Mouse (Mus musculus): ENCODE measurements at regions not wholly inside any gene's neighbourhood (a gene's known extent, or its start where the extent isn't known, plus 50 kb on each side); places are given as distances from the start of the nearest gene placed in this dataset.

DNA sequence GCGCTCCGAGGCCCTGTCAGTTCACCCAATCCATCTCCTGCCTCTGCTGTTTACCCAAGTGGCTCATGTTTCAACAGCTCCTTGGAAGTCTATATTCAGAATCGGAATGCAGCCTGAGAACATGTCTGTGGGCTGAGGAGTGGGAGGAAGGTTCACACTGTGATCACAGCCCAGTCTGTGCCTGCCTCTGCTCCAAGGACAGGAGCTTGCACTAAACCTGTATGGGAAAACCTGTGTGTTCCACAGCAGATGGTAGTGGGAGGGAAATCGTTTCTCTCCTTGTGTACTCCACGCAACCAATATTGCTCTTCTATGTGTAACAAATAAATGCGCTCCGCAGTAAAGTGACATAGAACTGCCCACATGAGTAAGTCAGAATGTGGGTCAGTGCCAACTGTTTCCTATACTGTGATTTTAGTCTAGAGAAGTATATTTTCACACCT is 514.0 kb upstream of the Epha7 start:
- no peak overlapping the region for H3K27ac ChIP-seq (ENCODE audit: low read depth, low read length)
- whole genome bisulfite sequencing: 53% methylated on average over 7 of the region's 7 CpGs
- H3K27me3 ChIP-seq (ENCODE audit: control insufficient read depth, insufficient read depth, low read length): no peaks in the 10 kb centered on the region
- H3K4me3 ChIP-seq (ENCODE audit: low read depth, low read length): no peak overlapping the region
- DNase-seq (ENCODE audit: low spot score) (peak; percentile 23), ATAC-seq (ENCODE audit: insufficient read depth, low FRiP score, low TSS enrichment) (no peak)
- no peak overlapping the region for H3K4me2 ChIP-seq (ENCODE audit: low read depth)
- no peak overlapping the region for H3K9ac ChIP-seq (ENCODE audit: low read length)
- H3K4me1 ChIP-seq (ENCODE audit: control insufficient read depth, insufficient read depth, low read length): no peaks in the 10 kb centered on the region
- no peaks in the 10 kb centered on the region for H3K36me3 ChIP-seq (ENCODE audit: control insufficient read depth, insufficient read depth, low read length)
- H3K9me3 ChIP-seq (ENCODE audit: control insufficient read depth, low read length): no peaks in the 10 kb centered on the region

DNA sequence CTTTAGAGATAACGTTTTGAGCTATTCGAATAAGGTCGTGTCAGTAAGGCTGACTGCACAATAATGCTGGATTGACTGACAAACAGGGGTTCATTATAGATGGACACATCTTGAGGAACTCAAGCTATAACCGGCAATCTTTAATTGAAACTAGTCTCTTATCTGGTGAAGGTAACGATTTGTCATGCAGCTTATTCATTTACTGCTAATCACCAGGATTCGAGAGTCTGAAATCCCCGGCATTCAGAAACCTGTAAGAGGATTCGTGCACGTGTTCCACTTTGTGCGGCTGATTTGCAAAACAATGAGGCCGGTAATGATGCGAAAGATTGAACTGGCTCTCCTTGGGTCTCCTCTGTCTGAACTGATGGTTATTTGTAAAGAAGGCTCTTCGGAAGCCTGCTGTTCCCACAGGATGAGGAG is 512.9 kb upstream of the Epha7 start:
- WGBS: 41% methylated on average over 13 of the region's 13 CpGs
- H3K4me1 ChIP-seq (ENCODE audit: control insufficient read depth, insufficient read depth, low read length): no peaks in the 10 kb centered on the region
- DNase-seq (ENCODE audit: low spot score): peak; percentile 32
- ATAC-seq (ENCODE audit: insufficient read depth, low FRiP score, low TSS enrichment): peak; percentile 38; the same call in 1 of the 2 replicates
- H3K27ac ChIP-seq (ENCODE audit: low read depth, low read length): no peak overlapping the region
- no peak overlapping the region for H3K4me2 ChIP-seq (ENCODE audit: low read depth)
- H3K9me3 ChIP-seq (ENCODE audit: control insufficient read depth, low read length): no peaks in the 10 kb centered on the region
- H3K4me3 ChIP-seq (ENCODE audit: low read depth, low read length): no peak overlapping the region
- no peaks in the 10 kb centered on the region for H3K36me3 ChIP-seq (ENCODE audit: control insufficient read depth, insufficient read depth, low read length)
- H3K9ac ChIP-seq (ENCODE audit: low read length): no peak overlapping the region
- H3K27me3 ChIP-seq (ENCODE audit: control insufficient read depth, insufficient read depth, low read length): no peaks in the 10 kb centered on the region

DNA sequence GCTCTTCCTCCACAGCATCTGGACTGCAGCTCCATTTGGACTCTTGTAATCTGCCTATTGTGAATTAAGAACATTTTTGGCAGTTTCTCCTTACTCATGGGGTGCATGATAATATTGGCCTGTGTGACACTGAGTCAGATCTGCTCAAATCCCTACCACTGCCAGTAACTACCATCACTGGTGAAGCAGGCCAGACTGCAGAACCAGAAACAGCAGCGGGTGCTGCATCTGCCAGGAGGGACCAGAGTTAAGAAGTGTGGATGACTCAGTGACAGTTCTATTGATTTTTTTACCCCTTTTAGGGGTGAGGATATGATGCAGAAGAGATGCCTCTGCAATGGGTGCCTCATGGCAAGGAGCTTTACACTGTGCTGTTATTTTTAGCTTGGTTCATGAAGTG is 511.2 kb upstream of the Epha7 start:
- H3K27ac ChIP-seq (ENCODE audit: low read depth, low read length): no peak overlapping the region
- DNase-seq (ENCODE audit: low spot score) (no peak), ATAC-seq (ENCODE audit: insufficient read depth, low FRiP score, low TSS enrichment) (no peak)
- H3K36me3 ChIP-seq (ENCODE audit: control insufficient read depth, insufficient read depth, low read length): no peaks in the 10 kb centered on the region
- H3K9ac ChIP-seq (ENCODE audit: low read length): no peak overlapping the region
- no peaks in the 10 kb centered on the region for H3K27me3 ChIP-seq (ENCODE audit: control insufficient read depth, insufficient read depth, low read length)
- no peak overlapping the region for H3K4me3 ChIP-seq (ENCODE audit: low read depth, low read length)
- no peaks in the 10 kb centered on the region for H3K9me3 ChIP-seq (ENCODE audit: control insufficient read depth, low read length)
- no peak overlapping the region for H3K4me2 ChIP-seq (ENCODE audit: low read depth)
- no peaks in the 10 kb centered on the region for H3K4me1 ChIP-seq (ENCODE audit: control insufficient read depth, insufficient read depth, low read length)
- WGBS: 72% methylated on average over 1 of the region's 1 CpGs

DNA sequence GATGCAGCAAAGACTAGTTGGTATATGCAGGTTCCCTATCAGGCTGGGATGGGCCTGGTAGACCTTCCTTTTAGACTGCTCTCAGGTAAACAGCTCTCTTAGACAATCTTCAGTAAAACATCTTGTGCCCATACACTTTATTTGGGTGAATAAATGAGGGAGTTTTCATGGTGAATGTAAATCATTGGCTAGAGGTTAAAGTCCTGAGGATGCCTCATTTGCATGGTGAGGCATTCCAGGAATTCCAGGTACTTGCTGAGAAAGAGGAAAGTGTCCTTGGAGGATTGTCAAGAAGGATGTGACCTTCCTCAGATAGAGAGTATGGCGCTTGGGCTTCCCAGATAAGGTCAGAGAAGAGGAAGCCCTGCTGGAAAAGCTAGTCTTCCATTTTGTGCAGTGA is 481.9 kb upstream of the Epha7 start:
- no peaks in the 10 kb centered on the region for H3K36me3 ChIP-seq (ENCODE audit: control insufficient read depth, insufficient read depth, low read length)
- no peaks in the 10 kb centered on the region for H3K4me1 ChIP-seq (ENCODE audit: control insufficient read depth, insufficient read depth, low read length)
- H3K4me3 ChIP-seq (ENCODE audit: low read depth, low read length): no peak overlapping the region
- H3K9ac ChIP-seq (ENCODE audit: low read length): no peak overlapping the region
- DNase-seq (ENCODE audit: low spot score): no peak
- no peak overlapping the region for H3K4me2 ChIP-seq (ENCODE audit: low read depth)
- no peaks in the 10 kb centered on the region for H3K9me3 ChIP-seq (ENCODE audit: control insufficient read depth, low read length)
- no peak for ATAC-seq (ENCODE audit: insufficient read depth, low FRiP score, low TSS enrichment)
- H3K27me3 ChIP-seq (ENCODE audit: control insufficient read depth, insufficient read depth, low read length): no peaks in the 10 kb centered on the region
- H3K27ac ChIP-seq (ENCODE audit: low read depth, low read length): no peak overlapping the region
- WGBS: 92% methylated on average over 1 of the region's 1 CpGs

DNA sequence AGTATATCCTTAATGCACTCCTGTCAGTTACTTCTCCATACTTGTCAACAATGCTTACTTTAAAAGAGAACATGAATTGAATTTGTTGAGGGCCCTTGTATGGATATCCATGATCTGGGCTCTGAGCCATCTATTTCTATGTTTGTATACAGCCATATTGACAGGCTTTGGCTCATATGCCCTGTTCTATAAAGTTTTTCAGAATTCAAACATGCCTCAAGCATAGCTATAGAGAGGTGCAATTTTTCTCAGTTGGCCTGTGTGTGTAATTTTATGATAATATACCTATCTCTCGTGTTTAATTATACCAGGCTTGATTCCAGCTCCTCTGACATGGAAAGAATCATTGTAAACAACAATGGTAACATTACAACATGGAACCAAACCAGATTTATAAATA is 448.4 kb upstream of the Epha7 start:
- no peak for DNase-seq (ENCODE audit: low spot score)

DNA sequence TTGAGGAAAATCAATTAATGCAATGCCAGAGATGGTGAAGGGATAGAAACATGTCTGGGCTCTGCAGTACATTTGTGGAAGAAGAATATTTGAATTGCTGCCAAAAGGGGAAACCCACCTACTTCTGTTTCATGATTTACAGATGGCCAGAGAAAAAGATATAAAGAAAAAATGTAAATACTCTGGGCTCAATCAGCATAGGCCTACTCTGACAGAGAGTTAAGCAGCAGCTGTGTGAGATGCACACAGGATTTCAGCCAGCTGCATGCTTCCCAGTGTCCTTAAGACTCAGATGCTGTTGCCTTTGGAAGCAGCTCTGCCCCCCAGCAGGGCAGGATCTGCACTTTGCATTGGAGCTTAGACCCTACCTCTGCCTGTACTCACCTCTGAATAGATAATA is 435.8 kb upstream of the Epha7 start:
- H3K4me1 ChIP-seq (ENCODE audit: control insufficient read depth, insufficient read depth, low read length): no peaks in the 10 kb centered on the region
- H3K4me3 ChIP-seq (ENCODE audit: low read depth, low read length): no peak overlapping the region
- H3K4me2 ChIP-seq (ENCODE audit: low read depth): no peak overlapping the region
- H3K9me3 ChIP-seq (ENCODE audit: control insufficient read depth, low read length): no peaks in the 10 kb centered on the region
- ATAC-seq (ENCODE audit: insufficient read depth, low FRiP score, low TSS enrichment): no peak
- H3K27ac ChIP-seq (ENCODE audit: low read depth, low read length): no peak overlapping the region
- no peaks in the 10 kb centered on the region for H3K27me3 ChIP-seq (ENCODE audit: control insufficient read depth, insufficient read depth, low read length)
- DNase-seq (ENCODE audit: low spot score): no peak
- H3K9ac ChIP-seq (ENCODE audit: low read length): no peak overlapping the region
- H3K36me3 ChIP-seq (ENCODE audit: control insufficient read depth, insufficient read depth, low read length): no peaks in the 10 kb centered on the region

More for the DNA sequence above, 448.4 kb upstream of the Epha7 start:
- no peaks in the 10 kb centered on the region for H3K27me3 ChIP-seq (ENCODE audit: control insufficient read depth, insufficient read depth, low read length)
- no peaks in the 10 kb centered on the region for H3K9me3 ChIP-seq (ENCODE audit: control insufficient read depth, low read length)
- ATAC-seq (ENCODE audit: insufficient read depth, low FRiP score, low TSS enrichment): no peak
- H3K36me3 ChIP-seq (ENCODE audit: control insufficient read depth, insufficient read depth, low read length): no peaks in the 10 kb centered on the region
- H3K9ac ChIP-seq (ENCODE audit: low read length): no peak overlapping the region
- WGBS: 74% methylated on average over 1 of the region's 1 CpGs
- no peak overlapping the region for H3K27ac ChIP-seq (ENCODE audit: low read depth, low read length)
- H3K4me1 ChIP-seq (ENCODE audit: control insufficient read depth, insufficient read depth, low read length): no peaks in the 10 kb centered on the region
- H3K4me3 ChIP-seq (ENCODE audit: low read depth, low read length): no peak overlapping the region
- H3K4me2 ChIP-seq (ENCODE audit: low read depth): no peak overlapping the region

DNA sequence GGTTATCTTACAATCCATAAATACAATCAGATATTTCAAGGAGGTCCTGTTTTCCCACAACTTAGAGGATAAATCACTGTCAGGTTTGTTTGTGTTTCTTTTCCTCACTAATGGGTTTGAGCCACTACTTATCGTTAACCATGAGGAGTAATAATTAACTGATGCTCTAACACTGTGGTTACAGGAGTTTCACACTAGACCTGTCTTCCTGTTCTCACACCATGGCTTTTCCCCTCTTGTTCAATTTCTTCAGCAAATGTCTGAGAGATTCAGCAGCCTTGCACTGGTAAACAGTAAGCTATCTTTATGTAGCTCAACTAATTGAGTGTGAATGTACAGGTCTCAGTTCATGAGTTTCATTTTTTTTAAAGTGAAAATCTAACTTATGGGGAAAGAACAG is 434.3 kb upstream of the Epha7 start:
- no peak overlapping the region for H3K9ac ChIP-seq (ENCODE audit: low read length)
- WGBS: 55% methylated on average over 1 of the region's 1 CpGs
- H3K4me2 ChIP-seq (ENCODE audit: low read depth): no peak overlapping the region
- H3K4me1 ChIP-seq (ENCODE audit: control insufficient read depth, insufficient read depth, low read length): no peaks in the 10 kb centered on the region
- H3K27ac ChIP-seq (ENCODE audit: low read depth, low read length): no peak overlapping the region
- no peaks in the 10 kb centered on the region for H3K36me3 ChIP-seq (ENCODE audit: control insufficient read depth, insufficient read depth, low read length)
- ATAC-seq (ENCODE audit: insufficient read depth, low FRiP score, low TSS enrichment) (no peak), DNase-seq (ENCODE audit: low spot score) (no peak)
- no peak overlapping the region for H3K4me3 ChIP-seq (ENCODE audit: low read depth, low read length)
- H3K27me3 ChIP-seq (ENCODE audit: control insufficient read depth, insufficient read depth, low read length): no peaks in the 10 kb centered on the region
- no peaks in the 10 kb centered on the region for H3K9me3 ChIP-seq (ENCODE audit: control insufficient read depth, low read length)

DNA sequence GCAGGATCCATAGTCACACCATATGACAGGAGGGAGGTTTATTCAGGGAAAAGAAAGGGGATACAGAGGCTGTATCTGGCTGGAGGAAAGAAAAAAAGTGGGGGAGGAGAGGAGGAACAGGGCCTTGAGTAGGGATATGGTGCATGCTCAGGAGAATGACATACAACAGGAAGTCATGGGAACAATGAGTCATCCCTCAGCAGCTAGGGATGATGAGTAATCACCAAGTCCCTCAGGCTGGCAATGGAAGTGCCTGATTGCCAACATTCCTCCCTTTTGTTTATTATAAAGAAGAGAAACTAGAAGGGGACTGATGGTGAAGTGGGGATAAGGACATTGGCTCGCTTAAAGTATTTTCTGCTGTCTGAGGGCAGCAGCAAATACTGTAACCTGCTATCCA is 388.6 kb upstream of the Epha7 start:
- Histone ChIP-seq H3K9ac (ENCODE audit: low read length) (no peak overlapping the region), H3K9me3 (ENCODE audit: control insufficient read depth, low read length) (no peaks in the 10 kb centered on the region), H3K27ac (ENCODE audit: low read depth, low read length) (no peak overlapping the region), H3K4me3 (ENCODE audit: low read depth, low read length) (no peak overlapping the region), H3K4me2 (ENCODE audit: low read depth) (no peak overlapping the region), H3K27me3 (ENCODE audit: control insufficient read depth, insufficient read depth, low read length) (no peaks in the 10 kb centered on the region), H3K4me1 (ENCODE audit: control insufficient read depth, insufficient read depth, low read length) (no peaks in the 10 kb centered on the region), H3K36me3 (ENCODE audit: control insufficient read depth, insufficient read depth, low read length) (no peaks in the 10 kb centered on the region)
- no peak for ATAC-seq (ENCODE audit: insufficient read depth, low FRiP score, low TSS enrichment)
- 85% methylated on average over 1 of the region's 1 CpGs for WGBS
- no peak for DNase-seq (ENCODE audit: low spot score)

DNA sequence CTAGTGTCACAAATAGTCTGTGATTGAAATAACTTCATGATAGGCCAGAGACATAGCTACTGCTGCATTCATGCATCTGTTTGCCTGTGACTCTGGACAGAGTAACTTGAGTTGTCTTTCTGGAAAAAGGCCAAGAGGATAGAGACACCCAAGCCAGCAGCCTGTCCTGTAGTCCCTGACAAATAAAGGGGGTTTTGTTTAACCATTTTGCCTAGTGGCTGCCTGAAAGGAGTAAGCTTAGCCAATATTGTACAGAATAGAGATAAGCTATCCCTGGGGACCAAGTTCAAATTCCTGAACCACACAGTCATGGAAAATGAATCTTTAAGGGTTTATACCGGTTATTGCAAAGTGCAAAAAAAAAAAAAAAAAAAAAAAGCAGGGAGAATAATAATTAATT is 372.8 kb upstream of the Epha7 start:
- H3K9me3 ChIP-seq (ENCODE audit: control insufficient read depth, low read length): no peaks in the 10 kb centered on the region
- no peak overlapping the region for H3K27ac ChIP-seq (ENCODE audit: low read depth, low read length)
- no peak overlapping the region for H3K4me2 ChIP-seq (ENCODE audit: low read depth)
- H3K4me3 ChIP-seq (ENCODE audit: low read depth, low read length): no peak overlapping the region
- no peaks in the 10 kb centered on the region for H3K36me3 ChIP-seq (ENCODE audit: control insufficient read depth, insufficient read depth, low read length)
- H3K4me1 ChIP-seq (ENCODE audit: control insufficient read depth, insufficient read depth, low read length): no peaks in the 10 kb centered on the region
- WGBS: 85% methylated on average over 1 of the region's 1 CpGs
- no peaks in the 10 kb centered on the region for H3K27me3 ChIP-seq (ENCODE audit: control insufficient read depth, insufficient read depth, low read length)
- ATAC-seq (ENCODE audit: insufficient read depth, low FRiP score, low TSS enrichment) (no peak), DNase-seq (ENCODE audit: low spot score) (no peak)
- no peak overlapping the region for H3K9ac ChIP-seq (ENCODE audit: low read length)
